Mouse (Mus musculus): Measurements from ENCODE around the gene Tsfm. TPM values are rescaled to one million over a fixed set of nuclear protein-coding genes. Genes with fewer than 3 reads are reported as not detected.
"Not testable (repeated sequence)": the region's sequence is repeated elsewhere in the genome, so short reads cannot be mapped to it uniquely, and the experiment has no call there.

Gene Tsfm
- polyA plus RNA-seq, 2 experiments: 26.7 to 40.7 TPM

- H3K27me3 ChIP-seq (ENCODE audit: control insufficient read depth, insufficient read depth, low read length): not testable (repeated sequence)
Measured at GRCm38 (mm10) chr10:127072270-127072669, 41.6 kb upstream of the Tsfm start.

GRCm38 (mm10) chr10:127071203-127071602 lies 40.6 kb upstream of the Tsfm start:
- Histone ChIP-seq H3K27me3 (ENCODE audit: control insufficient read depth, insufficient read depth, low read length) (no peaks in the 10 kb centered on the region), H3K4me3 (ENCODE audit: insufficient read depth in 1 of 2, low read depth in 2 of 2, low read length in 2 of 2) (peak overlapping the region; percentile 59 to 89; a peak in 3 of 4 replicates), H3K36me3 (replicated peaks; ENCODE audit: control insufficient read depth, insufficient read depth, low read depth) (peaks cover 16% of the 10 kb centered on the region), H3K4me2 (ENCODE audit: low read depth) (peak overlapping the region; percentile 75), H3K27ac (no peak overlapping the region), H3K9me3 (ENCODE audit: control insufficient read depth, low read length) (no peaks in the 10 kb centered on the region), H3K4me1 (replicated peaks; ENCODE audit: control insufficient read depth in 2 of 2, insufficient read depth in 2 of 2, low read length in 1 of 2) (peaks cover 0 to 21% of the 10 kb centered on the region in 2 experiments; a peak in 3 of 4 replicates), H3K9ac (replicated peaks) (no peak overlapping the region)
- no peak for TF ChIP-seq CTCF (IDR thresholded peaks at IDR 0.05; ENCODE audit: low read depth)
- no peak for TF ChIP-seq EP300 (IDR thresholded peaks at IDR 0.05; ENCODE audit: low read depth)
- WGBS (ENCODE audit: insufficient replicate concordance): 52% methylated on average over 9 of the region's 9 CpGs
- no peak for DNase-seq (ENCODE audit: low read depth in 3 of 3, low spot score in 3 of 3)
- ATAC-seq (ENCODE audit: insufficient read depth): no peak

More at GRCm38 (mm10) chr10:127072270-127072669, 41.6 kb upstream of the Tsfm start:
- H3K9ac ChIP-seq (replicated peaks); H3K27ac ChIP-seq; H3K4me2 ChIP-seq (ENCODE audit: low read depth); H3K9me3 ChIP-seq (ENCODE audit: control insufficient read depth, low read length); ATAC-seq (ENCODE audit: insufficient read depth); H3K36me3 ChIP-seq (replicated peaks; ENCODE audit: control insufficient read depth, insufficient read depth, low read depth); DNase-seq (ENCODE audit: low read depth in 3 of 3, low spot score in 3 of 3); H3K4me3 ChIP-seq (ENCODE audit: insufficient read depth in 1 of 2, low read depth in 2 of 2, low read length in 2 of 2): not testable (repeated sequence)
- H3K4me1 ChIP-seq (replicated peaks; ENCODE audit: control insufficient read depth in 2 of 2, insufficient read depth in 2 of 2, low read length in 1 of 2): peaks cover 0 to 28% of the 10 kb centered on the region in 2 experiments; a peak in 3 of 4 replicates
- 74% methylated on average over 4 of the region's 4 CpGs for WGBS (ENCODE audit: insufficient replicate concordance)
- TF ChIP-seq CTCF (IDR thresholded peaks at IDR 0.05; ENCODE audit: low read depth): peak; percentile 21; the same call in 1 of the 2 replicates

DNA sequence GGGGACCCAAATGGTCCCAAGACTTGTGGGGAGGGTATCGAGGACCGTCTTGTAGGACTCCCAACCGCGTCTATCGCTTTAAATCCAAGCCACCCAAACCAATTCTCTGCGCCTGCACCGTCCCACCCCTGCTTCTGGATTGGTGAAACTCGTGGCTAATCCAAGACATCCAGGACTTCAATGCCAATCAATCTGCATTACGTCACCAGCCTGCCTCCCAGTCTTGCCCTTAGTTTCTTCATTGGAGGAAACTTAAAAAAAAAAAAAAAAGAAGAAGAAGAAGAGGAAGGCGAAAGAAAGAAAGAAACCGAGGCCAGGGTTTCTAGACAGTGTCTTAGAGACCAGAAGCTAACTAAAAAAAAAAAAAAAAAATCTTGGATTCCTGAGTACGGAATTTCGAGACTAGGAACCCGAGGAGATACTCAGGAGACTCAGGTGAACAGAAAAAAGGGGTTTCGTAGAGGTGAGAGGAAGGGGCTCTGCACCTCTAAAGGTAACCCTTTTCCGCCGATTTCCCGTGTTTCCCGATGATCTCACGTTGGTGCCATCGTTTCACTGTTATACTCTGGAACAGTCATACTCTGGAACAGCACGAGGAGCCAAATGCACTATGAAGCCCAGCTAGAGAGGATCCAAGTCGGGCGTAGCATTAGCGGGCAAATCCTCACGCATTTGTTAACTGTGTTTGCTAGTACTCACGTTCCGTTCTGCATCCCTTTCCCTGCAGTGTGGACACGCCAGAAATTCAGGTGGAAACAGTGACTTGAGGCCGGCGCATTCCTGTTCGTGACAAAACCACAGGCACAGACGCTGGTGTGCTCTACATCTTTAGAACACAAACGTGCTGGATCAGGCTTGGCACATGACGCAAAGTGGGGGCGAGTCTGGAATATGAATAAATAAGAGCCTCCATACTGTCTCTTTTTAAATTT lies 39.8 kb upstream of the Tsfm start, which contains the start of gene Tspan31:
TSS of gene Tspan31 (minus strand) at position 75 of the 932 bp plus-strand sequence.
- Histone ChIP-seq H3K36me3 (replicated peaks; ENCODE audit: control insufficient read depth, insufficient read depth, low read depth) (peaks cover 23% of the 10 kb centered on the region), H3K4me3 (ENCODE audit: insufficient read depth in 1 of 2, low read depth in 2 of 2, low read length in 2 of 2) (peak within 1 kb of the TSS; percentile 59 to 99), H3K4me1 (replicated peaks; ENCODE audit: control insufficient read depth in 2 of 2, insufficient read depth in 2 of 2, low read length in 1 of 2) (peaks cover 0 to 21% of the 10 kb centered on the region in 2 experiments; a peak in 3 of 4 replicates), H3K27ac (peak within 1 kb of the TSS; percentile 36; the same call in 1 of the 2 replicates), H3K27me3 (ENCODE audit: control insufficient read depth, insufficient read depth, low read length) (no peaks in the 10 kb centered on the region), H3K9me3 (ENCODE audit: control insufficient read depth, low read length) (no peaks in the 10 kb centered on the region), H3K9ac (replicated peaks) (peak within 1 kb of the TSS; percentile 46), H3K4me2 (ENCODE audit: low read depth) (peak within 1 kb of the TSS; percentile 75)
- DNase-seq (ENCODE audit: low read depth in 3 of 3, low spot score in 3 of 3): peak; percentile 92 to 93 (median 93)
- WGBS (ENCODE audit: insufficient replicate concordance): 1% methylated on average over 36 of the region's 36 CpGs
- peak; percentile 84 for ATAC-seq (ENCODE audit: insufficient read depth)
- no peak for TF ChIP-seq EP300 (IDR thresholded peaks at IDR 0.05; ENCODE audit: low read depth)
- TF ChIP-seq CTCF (IDR thresholded peaks at IDR 0.05; ENCODE audit: low read depth): no peak

DNA sequence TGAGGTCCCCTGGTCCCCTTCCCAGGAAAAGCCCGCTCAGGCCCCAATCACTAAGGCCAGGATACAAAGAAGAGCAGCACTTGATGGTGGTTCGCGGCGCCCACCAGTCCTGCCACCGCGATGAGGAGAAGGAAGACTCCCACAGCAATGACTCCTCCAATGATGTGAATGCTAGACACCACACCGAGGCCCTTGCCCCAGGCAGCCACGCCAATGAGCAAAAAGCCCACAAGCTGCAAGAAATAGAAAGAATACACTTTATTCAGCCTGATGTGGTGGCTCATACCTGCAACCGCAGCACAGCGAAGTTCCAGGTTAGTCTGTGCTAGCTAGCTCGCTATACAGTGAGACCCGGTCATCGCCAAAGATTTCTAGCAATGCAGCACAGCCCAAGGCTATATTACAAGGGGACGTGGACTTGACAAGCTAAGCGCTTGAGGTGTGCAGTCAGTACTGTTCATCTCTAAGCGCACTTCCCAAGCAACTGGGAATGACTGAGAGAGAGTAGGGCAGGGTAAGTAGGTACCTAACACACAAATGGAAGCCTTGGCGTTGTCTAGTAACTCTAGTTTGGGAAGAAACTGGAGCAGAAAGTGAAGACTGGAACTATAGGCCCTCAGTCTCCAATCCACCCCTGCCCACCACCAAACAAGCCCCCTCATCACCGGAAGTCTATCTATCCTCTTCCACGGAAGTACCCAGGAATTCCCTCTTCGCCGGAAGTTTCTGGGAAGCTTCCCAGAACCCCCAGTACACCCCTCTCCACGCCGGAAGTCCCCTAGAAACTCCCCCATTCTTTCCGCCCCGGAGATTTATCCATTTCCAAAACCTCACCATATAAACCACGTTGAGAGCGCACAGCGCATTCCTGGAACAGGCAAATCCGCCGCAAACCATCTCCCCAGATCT lies 38.9 kb upstream of the Tsfm start:
- Histone ChIP-seq H3K36me3 (replicated peaks; ENCODE audit: control insufficient read depth, insufficient read depth, low read depth) (peaks cover 31% of the 10 kb centered on the region), H3K4me2 (ENCODE audit: low read depth) (peak overlapping the region; percentile 75), H3K27ac (peak overlapping the region; percentile 36; the same call in 1 of the 2 replicates), H3K9me3 (ENCODE audit: control insufficient read depth, low read length) (no peaks in the 10 kb centered on the region), H3K27me3 (ENCODE audit: control insufficient read depth, insufficient read depth, low read length) (no peaks in the 10 kb centered on the region), H3K4me1 (replicated peaks; ENCODE audit: control insufficient read depth in 2 of 2, insufficient read depth in 2 of 2, low read length in 1 of 2) (peaks cover 4 to 26% of the 10 kb centered on the region in 2 experiments; a peak in 3 of 4 replicates), H3K9ac (replicated peaks) (peak overlapping the region; percentile 35), H3K4me3 (ENCODE audit: insufficient read depth in 1 of 2, low read depth in 2 of 2, low read length in 2 of 2) (peak overlapping the region; percentile 59 to 99)
- TF ChIP-seq CTCF (IDR thresholded peaks at IDR 0.05; ENCODE audit: low read depth): no peak
- ATAC-seq (ENCODE audit: insufficient read depth): peak; percentile 5; the same call in 1 of the 2 replicates
- 7% methylated on average over 30 of the region's 30 CpGs for WGBS (ENCODE audit: insufficient replicate concordance)
- DNase-seq (ENCODE audit: low read depth in 3 of 3, low spot score in 3 of 3): no peak
